Comparison of ENCODE assay signal across 31 mouse cellular contexts in genomic region chr11:43940501-43941202, GRCm38 (mm10). TPM values are rescaled to one million over a fixed set of nuclear protein-coding genes. Genes with fewer than 3 reads are reported as not detected.
DNase-seq lines count a peak whose midpoint lies in the region; ATAC-seq lines count a peak whose summit lies in the region.
"Had no signal": no experiment of that assay in that cellular context is flagged by ENCODE, and none has a peak within 500 bp of the region (broad histone marks: within the 10 kb centered on the region; RNA-seq: fewer than 3 reads in every experiment).

No protein-coding gene starts in this region.

- intact Hi-C loops in heart, postnatal 14 days (cut with DNase I), result no loop called here
- intact Hi-C loops in left cerebral cortex, postnatal 36 days (cut with DNase I), result no loop called here

- no peaks in the 10 kb centered on the region for H3K9me3 ChIP-seq in midbrain, embryonic 11.5 days (ENCODE audit: control insufficient read depth, low read length)
- H3K9me3 ChIP-seq in midbrain, embryonic 10.5 days (replicated peaks), result no peaks in the 10 kb centered on the region
- H3K9me3 ChIP-seq: embryonic facial prominence, embryonic 10.5 days; embryonic facial prominence, embryonic 15.5 days; forebrain, embryonic 12.5 days; hindbrain, embryonic 10.5 days; hindbrain, embryonic 15.5 days; midbrain, embryonic 13.5 days; neural tube, embryonic 15.5 days had no signal

- no peaks in the 10 kb centered on the region for H3K4me1 ChIP-seq in midbrain, embryonic 11.5 days (ENCODE audit: control insufficient read depth, insufficient read depth, low read length)
- no peaks in the 10 kb centered on the region for H3K4me1 ChIP-seq in midbrain, embryonic 10.5 days
- H3K4me1 ChIP-seq: embryonic facial prominence, embryonic 10.5 days; embryonic facial prominence, embryonic 15.5 days; forebrain, embryonic 12.5 days; hindbrain, embryonic 10.5 days; hindbrain, embryonic 15.5 days; midbrain, embryonic 13.5 days; neural tube, embryonic 15.5 days had no signal

- peak; percentile 13 for DNase-seq in heart, adult 11 months
- no peak for DNase-seq in heart, postnatal 14 days
- peak; percentile 21 for DNase-seq in midbrain, embryonic 11.5 days (ENCODE audit: low spot score, missing footprints)
- no peak for DNase-seq in midbrain, embryonic 10.5 days (ENCODE audit: low spot score)
- no peak for DNase-seq in left cerebral cortex, postnatal 36 days (ENCODE audit: low spot score in 2 of 2)
- DNase-seq in layer of hippocampus, postnatal 10 days (ENCODE audit: low spot score in 2 of 2), result no peak
- DNase-seq: adrenal gland, postnatal 10 days; cerebellum, adult 11 months; cerebellum, adult 9-11 months; gastrocnemius, postnatal 10 days; kidney, adult 11 months; kidney, postnatal 36 days; liver; lung, embryonic 14.5 days; retina, postnatal 1 day; right cerebral cortex, postnatal 14 days; thymus, postnatal 4 days had no signal

- no peak overlapping the region for H3K27ac ChIP-seq in midbrain, embryonic 11.5 days (ENCODE audit: low read depth, low read length)
- H3K27ac ChIP-seq in midbrain, embryonic 10.5 days (replicated peaks), result no peak overlapping the region
- H3K27ac ChIP-seq: embryonic facial prominence, embryonic 10.5 days; embryonic facial prominence, embryonic 15.5 days; forebrain, embryonic 12.5 days; hindbrain, embryonic 10.5 days; hindbrain, embryonic 15.5 days; layer of hippocampus, adult 2 months; liver, embryonic 14.5 days; midbrain, embryonic 13.5 days; neural tube, embryonic 15.5 days had no signal

- H3K4me3 ChIP-seq in midbrain, embryonic 11.5 days (ENCODE audit: low read depth, low read length), result no peak overlapping the region
- H3K4me3 ChIP-seq in midbrain, embryonic 10.5 days, result no peak overlapping the region
- H3K4me3 ChIP-seq: embryonic facial prominence, embryonic 10.5 days; embryonic facial prominence, embryonic 15.5 days; forebrain, embryonic 12.5 days; hindbrain, embryonic 10.5 days; hindbrain, embryonic 15.5 days; layer of hippocampus, adult 2 months; midbrain, embryonic 13.5 days; neural tube, embryonic 15.5 days had no signal

- WGBS in midbrain, embryonic 11.5 days, result 84% methylated on average over 6 of the region's 6 CpGs
- WGBS in midbrain, embryonic 10.5 days, result 84% methylated on average over 6 of the region's 6 CpGs

- H3K36me3 ChIP-seq in midbrain, embryonic 11.5 days (ENCODE audit: control insufficient read depth, insufficient read depth, low read length), result no peaks in the 10 kb centered on the region
- no peaks in the 10 kb centered on the region for H3K36me3 ChIP-seq in midbrain, embryonic 10.5 days
- H3K36me3 ChIP-seq: embryonic facial prominence, embryonic 10.5 days; embryonic facial prominence, embryonic 15.5 days; forebrain, embryonic 12.5 days; hindbrain, embryonic 10.5 days; hindbrain, embryonic 15.5 days; midbrain, embryonic 13.5 days; neural tube, embryonic 15.5 days had no signal

- no peak overlapping the region for H3K9ac ChIP-seq in midbrain, embryonic 11.5 days (ENCODE audit: low read length)
- H3K9ac ChIP-seq: embryonic facial prominence, embryonic 15.5 days; forebrain, embryonic 12.5 days; hindbrain, embryonic 15.5 days; liver, embryonic 14.5 days; lung, embryonic 14.5 days; midbrain, embryonic 13.5 days; neural tube, embryonic 15.5 days had no signal

- no peak overlapping the region for H3K4me2 ChIP-seq in midbrain, embryonic 11.5 days
- H3K4me2 ChIP-seq: embryonic facial prominence, embryonic 15.5 days; forebrain, embryonic 12.5 days; heart, embryonic 11.5 days; hindbrain, embryonic 15.5 days; lung, embryonic 14.5 days; midbrain, embryonic 13.5 days; neural tube, embryonic 15.5 days had no signal

- no peak for ATAC-seq in midbrain, embryonic 11.5 days (ENCODE audit: low FRiP score)
- peak; percentile 32 to 41; a peak in 3 of 4 replicates for ATAC-seq in hematopoietic stem cell, adult 5-6 weeks (replicated peaks in 1 of 2; ENCODE audit: insufficient read depth in 1 of 2, low FRiP score in 2 of 2, low TSS enrichment in 1 of 2, low read depth in 1 of 2, poor library complexity in 2 of 2, severe bottlenecking in 2 of 2)
- ATAC-seq in CD4-positive, CD25-positive, alpha-beta regulatory T cell, adult 4 months, result no peak
- ATAC-seq: inflammation-experienced regulatory T-cells, adult 6 months; midbrain, embryonic 13.5 days had no signal

- no peaks in the 10 kb centered on the region for H3K27me3 ChIP-seq in midbrain, embryonic 11.5 days (ENCODE audit: control insufficient read depth, insufficient read depth, low read length)
- no peaks in the 10 kb centered on the region for H3K27me3 ChIP-seq in midbrain, embryonic 10.5 days (ENCODE audit: low read depth, poor library complexity, severe bottlenecking)
- H3K27me3 ChIP-seq: CH12.LX; embryonic facial prominence, embryonic 15.5 days; forebrain, embryonic 12.5 days; hindbrain, embryonic 15.5 days; midbrain, embryonic 13.5 days; neural tube, embryonic 15.5 days had no signal

RNA-seq across cellular contexts. Expression of gene Adra1b, which starts 39.6 kb away (rescaled TPM):
- 10 to 100 TPM; 43.7 to 47.6 TPM for total RNA-seq in heart, postnatal 14 days (2021)
- polyA plus RNA-seq in midbrain, embryonic 11.5 days (2014; fragmentation: Nextera tagmentation; extraction: Ambion mirVana), result 0.31 and 0.48 TPM in 2 replicates
- polyA plus RNA-seq in midbrain, embryonic 10.5 days (2016; fragmentation: Nextera tagmentation; extraction: Ambion mirVana), result 0.41 and 0.62 TPM in 2 replicates
- not detected in 2 replicates for total RNA-seq in hematopoietic stem cell, adult 5-6 weeks (2017)
- total RNA-seq in left cerebral cortex, postnatal 36 days (2021), result 10 to 100 TPM; 28.4 to 40.4 TPM
- not detected for polyA plus RNA-seq in CD4-positive, CD25-positive, alpha-beta regulatory T cell, adult 4 months (2017; shearing (Covaris generic))
- 1 to 10 TPM; 6.0 to 6.6 TPM for total RNA-seq in layer of hippocampus, postnatal 10 days (2021)
- total RNA-seq: CH12.LX had no signal
- polyA plus RNA-seq: inflammation-experienced regulatory T-cells, adult 6 months had no signal

Comparison
In these comparisons a context has a peak if more than half of its experiments do, and no peak if none do; other contexts are left out.
1. DNase-seq: peak in heart, adult 11 months (single experiment) and midbrain, embryonic 11.5 days (single experiment); none in heart, postnatal 14 days (0 of 2), midbrain, embryonic 10.5 days (single experiment), left cerebral cortex, postnatal 36 days (0 of 2) and layer of hippocampus, postnatal 10 days (0 of 2).
2. ATAC-seq: peak in hematopoietic stem cell, adult 5-6 weeks (2 of 2); none in midbrain, embryonic 11.5 days (single experiment) and CD4-positive, CD25-positive, alpha-beta regulatory T cell, adult 4 months (single experiment).